Mouse (Mus musculus): Measurements from ENCODE around the gene Mthfr. TPM values are rescaled to one million over a fixed set of nuclear protein-coding genes. Genes with fewer than 3 reads are reported as not detected.
A peak's percentile ranks its signal among the peaks of the same experiment; 100 is the strongest.
"Not testable (repeated sequence)": the region's sequence is repeated elsewhere in the genome, so short reads cannot be mapped to it uniquely, and the experiment has no call there.

Mthfr gene
- polyA plus RNA-seq, 1 experiment from 2014 or later, result 11.2 TPM

DNA sequence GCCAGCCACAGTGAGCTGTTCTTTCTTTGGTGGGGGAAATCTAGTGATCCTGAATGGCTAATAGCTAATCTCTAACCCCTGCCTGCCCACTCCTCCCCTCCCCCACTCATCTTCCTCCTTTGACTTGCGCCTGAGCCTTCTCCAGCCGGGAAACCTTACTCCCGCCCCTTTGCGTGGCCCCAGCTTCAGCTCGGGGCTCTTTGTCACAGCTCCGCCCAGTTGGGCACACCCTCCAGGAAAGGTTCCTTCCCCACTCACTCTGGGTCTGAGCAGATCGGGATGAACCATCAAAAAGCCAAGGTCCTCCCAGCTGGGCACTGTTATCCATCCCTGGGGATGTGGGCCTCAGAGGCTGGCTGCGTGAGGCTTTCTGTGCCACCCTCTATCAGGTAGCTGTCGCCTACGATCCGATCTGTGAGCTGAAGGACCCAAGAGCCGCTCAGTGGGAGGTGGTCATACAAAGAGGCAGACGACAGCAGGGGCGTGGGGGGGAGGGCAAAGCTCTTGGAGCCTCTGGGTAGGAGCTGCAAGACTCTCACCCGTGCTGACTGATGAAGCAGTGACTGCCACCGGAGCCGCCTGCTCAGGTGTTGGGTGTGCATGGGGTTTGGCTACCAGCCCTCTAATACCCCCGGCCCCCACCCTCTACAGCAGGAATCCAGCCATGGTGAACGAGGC, 2.2 kb downstream of the Mthfr start:
- ATAC-seq (replicated peaks; ENCODE audit: insufficient number of reproducible peaks, insufficient read depth, low FRiP score, low read depth), result peak; percentile 27; the same call in 1 of the 2 replicates
- Histone ChIP-seq H3K4me3 (peak overlapping the region; percentile 81), H3K9me3 (replicated peaks) (no peaks in the 10 kb centered on the region), H3K36me3 (peaks cover 15% of the 10 kb centered on the region), H3K4me2 (peak overlapping the region; percentile 85), H3K27ac (peak overlapping the region; percentile 83), H3K27me3 (no peaks in the 10 kb centered on the region), H3K9ac (peak overlapping the region; percentile 57), H3K4me1 (replicated peaks) (peaks cover 53% of the 10 kb centered on the region)
- under 1% methylated on average over 19 of the region's 19 CpGs for WGBS

GRCm38 (mm10) chr4:148041611-148042191, 2.8 kb downstream of the Mthfr start:
- Histone ChIP-seq H3K9me3 (replicated peaks) (no peaks in the 10 kb centered on the region), H3K27ac (peak overlapping the region; percentile 83), H3K4me1 (replicated peaks) (peaks cover 56% of the 10 kb centered on the region), H3K4me2 (peak overlapping the region; percentile 85), H3K4me3 (peak overlapping the region; percentile 81), H3K36me3 (peaks cover 15% of the 10 kb centered on the region), H3K9ac (peak overlapping the region; percentile 57), H3K27me3 (no peaks in the 10 kb centered on the region)
- no peak for ATAC-seq (replicated peaks; ENCODE audit: insufficient number of reproducible peaks, insufficient read depth, low FRiP score, low read depth)
- 3% methylated on average over 16 of the region's 16 CpGs for WGBS

DNA sequence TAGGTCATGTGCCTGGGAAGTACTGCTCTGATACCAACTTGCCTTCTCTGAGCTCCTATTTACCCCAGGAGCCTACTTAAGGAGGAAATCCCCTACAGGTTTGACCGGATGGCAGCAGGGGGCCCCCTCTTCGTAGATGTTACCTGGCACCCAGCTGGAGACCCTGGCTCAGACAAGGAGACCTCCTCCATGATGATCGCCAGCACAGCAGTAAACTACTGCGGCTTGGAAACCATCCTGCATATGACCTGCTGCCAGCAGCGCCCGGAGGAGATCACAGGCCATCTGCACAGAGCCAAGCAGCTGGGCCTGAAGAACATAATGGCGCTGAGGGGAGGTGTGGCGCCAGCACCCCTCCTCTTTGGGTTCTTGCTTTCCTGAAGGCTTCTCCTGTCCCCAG, 4.5 kb downstream of the Mthfr start:
- not testable (repeated sequence) for ATAC-seq (replicated peaks; ENCODE audit: insufficient number of reproducible peaks, insufficient read depth, low FRiP score, low read depth); H3K4me2 ChIP-seq
- peaks cover 23% of the 10 kb centered on the region for H3K36me3 ChIP-seq

DNA sequence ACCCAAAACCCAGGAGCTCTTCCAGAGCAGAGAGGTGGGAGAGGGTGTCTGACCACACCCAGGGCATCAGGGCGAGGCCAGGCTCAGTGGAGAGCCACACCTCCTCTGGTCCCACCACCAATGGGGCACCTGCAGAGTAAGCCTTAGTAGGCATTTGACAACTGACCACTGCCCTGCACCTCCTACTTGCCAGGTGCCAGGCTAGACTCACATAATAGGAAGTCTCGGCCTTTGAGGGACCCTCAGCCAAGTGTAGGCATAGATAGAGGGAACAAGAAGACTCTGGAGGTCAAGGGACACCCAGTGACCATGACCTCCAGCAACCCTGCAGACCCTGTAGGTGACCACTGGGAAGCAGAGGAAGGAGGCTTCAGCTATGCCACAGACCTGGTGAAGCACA, 5.2 kb downstream of the Mthfr start:
- no peak overlapping the region for H3K4me3 ChIP-seq
- peaks cover 31% of the 10 kb centered on the region for H3K36me3 ChIP-seq
- no peak overlapping the region for H3K4me2 ChIP-seq
- ATAC-seq (replicated peaks; ENCODE audit: insufficient number of reproducible peaks, insufficient read depth, low FRiP score, low read depth), result no peak
- no peak overlapping the region for H3K9ac ChIP-seq
- WGBS, result 88% methylated on average over 2 of the region's 2 CpGs
- H3K27ac ChIP-seq, result no peak overlapping the region
- peaks cover 46% of the 10 kb centered on the region for H3K4me1 ChIP-seq (replicated peaks)
- no peaks in the 10 kb centered on the region for H3K27me3 ChIP-seq
- no peaks in the 10 kb centered on the region for H3K9me3 ChIP-seq (replicated peaks)

More for the DNA sequence above, 4.5 kb downstream of the Mthfr start:
- H3K4me1 ChIP-seq (replicated peaks), result peaks cover 46% of the 10 kb centered on the region
- not testable (repeated sequence) for H3K4me3 ChIP-seq; H3K9ac ChIP-seq; H3K9me3 ChIP-seq (replicated peaks); H3K27ac ChIP-seq; H3K27me3 ChIP-seq
- WGBS, result 86% methylated on average over 8 of the region's 8 CpGs

DNA sequence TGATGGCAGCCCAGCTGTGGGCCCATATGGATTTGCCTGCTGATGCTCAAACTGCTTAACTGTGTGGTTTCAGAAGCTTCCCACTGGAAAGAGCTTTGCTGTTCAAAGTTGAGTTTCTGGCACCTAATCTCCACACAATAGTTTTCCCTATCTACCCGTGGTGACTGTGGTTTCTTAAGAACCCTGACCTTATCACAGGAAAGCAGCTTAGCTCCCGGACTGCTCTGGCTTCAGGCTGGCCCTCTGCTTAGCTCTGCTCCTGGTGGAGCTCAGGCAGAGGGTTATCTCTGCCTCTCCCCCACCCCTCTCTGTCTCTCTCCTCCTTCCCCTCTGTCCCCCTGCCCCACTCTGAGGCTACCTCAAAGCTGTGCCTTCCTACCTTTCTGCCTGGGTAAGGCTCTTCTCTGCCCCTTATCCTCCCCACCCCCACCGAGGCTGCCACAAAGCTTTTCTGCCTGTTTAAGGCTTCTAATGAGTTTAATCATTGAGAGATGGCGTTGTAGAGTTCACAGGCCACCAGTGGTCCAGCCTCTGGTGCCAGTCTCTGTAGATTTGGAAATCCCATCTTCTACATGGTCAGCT, 7.7 kb downstream of the Mthfr start:
- Histone ChIP-seq H3K27ac (no peak overlapping the region), H3K9ac (no peak overlapping the region), H3K27me3 (no peaks in the 10 kb centered on the region), H3K4me3 (no peak overlapping the region), H3K4me2 (no peak overlapping the region), H3K9me3 (replicated peaks) (no peaks in the 10 kb centered on the region), H3K4me1 (replicated peaks) (peaks cover 25% of the 10 kb centered on the region), H3K36me3 (peaks cover 52% of the 10 kb centered on the region)
- no peak for ATAC-seq (replicated peaks; ENCODE audit: insufficient number of reproducible peaks, insufficient read depth, low FRiP score, low read depth)
- WGBS, result 51% methylated on average over 4 of the region's 4 CpGs

DNA sequence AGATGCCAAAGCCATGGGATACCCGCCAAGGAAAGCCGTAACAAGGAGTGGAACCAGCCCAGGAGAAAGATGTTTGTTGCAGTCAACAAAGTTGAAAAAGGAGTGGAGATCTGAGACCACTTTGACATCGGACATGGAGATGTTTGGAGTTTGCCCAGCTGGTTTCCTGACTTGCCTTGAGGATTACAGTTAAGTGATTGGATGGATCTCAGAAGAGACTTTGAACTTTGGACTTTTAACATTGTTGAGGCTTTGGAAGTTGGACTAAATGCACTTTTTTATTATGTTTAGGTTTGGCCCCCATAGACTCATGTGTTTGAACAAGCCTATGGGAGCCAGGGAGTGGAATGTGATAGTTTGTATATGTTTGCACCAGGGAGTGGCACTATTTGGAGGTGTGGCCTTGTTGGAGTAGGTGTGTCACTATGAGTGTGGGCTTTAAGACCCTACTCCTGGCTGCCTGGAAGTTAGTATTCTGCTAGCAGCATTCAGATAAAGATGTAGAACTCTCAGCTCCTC, 11.6 kb downstream of the Mthfr start:
- H3K4me3 ChIP-seq; ATAC-seq (replicated peaks; ENCODE audit: insufficient number of reproducible peaks, insufficient read depth, low FRiP score, low read depth); H3K27me3 ChIP-seq; H3K9ac ChIP-seq; H3K4me1 ChIP-seq (replicated peaks); H3K4me2 ChIP-seq; H3K27ac ChIP-seq; H3K9me3 ChIP-seq (replicated peaks): not testable (repeated sequence)
- WGBS, result 90% methylated on average over 3 of the region's 3 CpGs
- peaks cover 70% of the 10 kb centered on the region for H3K36me3 ChIP-seq

DNA sequence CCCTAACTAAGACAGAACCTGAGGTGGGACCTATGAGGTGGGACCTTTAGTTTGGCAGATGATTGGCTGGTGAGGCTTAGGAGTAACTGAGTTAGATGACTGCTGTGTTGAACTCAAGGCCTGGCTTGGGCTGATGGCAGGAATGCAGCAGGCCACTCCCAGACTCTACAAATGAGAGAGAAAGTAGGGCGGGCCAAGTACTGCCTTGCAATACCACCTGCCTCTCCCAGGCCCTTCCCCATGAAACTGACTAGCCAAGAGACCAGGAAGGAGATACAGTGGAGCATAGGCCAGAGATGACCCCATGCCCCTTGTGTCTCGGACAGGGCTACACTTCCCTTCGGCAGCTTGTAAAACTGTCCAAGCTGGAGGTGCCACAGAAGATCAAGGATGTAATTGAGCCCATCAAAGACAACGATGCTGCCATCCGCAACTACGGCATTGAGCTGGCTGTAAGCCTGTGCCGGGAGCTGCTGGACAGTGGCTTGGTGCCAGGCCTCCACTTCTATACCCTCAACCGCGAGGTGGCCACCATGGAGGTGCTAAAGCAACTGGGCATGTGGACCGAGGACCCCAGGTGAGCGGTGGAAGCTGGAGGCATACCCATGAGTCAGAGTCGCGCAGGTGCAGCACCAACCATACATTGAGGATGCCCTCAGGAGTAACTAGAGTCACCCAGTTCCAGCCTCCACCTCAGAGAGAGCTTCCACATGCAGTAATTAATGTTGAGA, 12.3 kb downstream of the Mthfr start:
- no peak for ATAC-seq (replicated peaks; ENCODE audit: insufficient number of reproducible peaks, insufficient read depth, low FRiP score, low read depth)
- H3K4me1 ChIP-seq (replicated peaks), result peaks cover 6% of the 10 kb centered on the region; the same call in 1 of the 2 replicates
- H3K4me2 ChIP-seq, result no peak overlapping the region
- no peak overlapping the region for H3K27ac ChIP-seq
- no peak overlapping the region for H3K4me3 ChIP-seq
- no peaks in the 10 kb centered on the region for H3K27me3 ChIP-seq
- 90% methylated on average over 13 of the region's 13 CpGs for WGBS
- no peaks in the 10 kb centered on the region for H3K9me3 ChIP-seq (replicated peaks)
- no peak overlapping the region for H3K9ac ChIP-seq
- peaks cover 77% of the 10 kb centered on the region for H3K36me3 ChIP-seq

GRCm38 (mm10) chr4:148051886-148052285, 13.0 kb downstream of the Mthfr start:
- Histone ChIP-seq H3K4me1 (replicated peaks) (peaks cover 7% of the 10 kb centered on the region; the same call in 1 of the 2 replicates), H3K4me2 (no peak overlapping the region), H3K4me3 (no peak overlapping the region), H3K9ac (no peak overlapping the region), H3K36me3 (peaks cover 82% of the 10 kb centered on the region), H3K9me3 (replicated peaks) (no peaks in the 10 kb centered on the region), H3K27me3 (no peaks in the 10 kb centered on the region), H3K27ac (no peak overlapping the region)
- no peak for ATAC-seq (replicated peaks; ENCODE audit: insufficient number of reproducible peaks, insufficient read depth, low FRiP score, low read depth)
- 96% methylated on average over 11 of the region's 11 CpGs for WGBS

- Histone ChIP-seq H3K36me3 (peaks cover 87% of the 10 kb centered on the region), H3K9ac (no peak overlapping the region), H3K4me3 (no peak overlapping the region), H3K4me2 (no peak overlapping the region), H3K9me3 (replicated peaks) (no peaks in the 10 kb centered on the region), H3K27ac (no peak overlapping the region), H3K4me1 (replicated peaks) (peaks cover 12% of the 10 kb centered on the region), H3K27me3 (no peaks in the 10 kb centered on the region)
- WGBS, result 64% methylated on average over 2 of the region's 2 CpGs
- ATAC-seq (replicated peaks; ENCODE audit: insufficient number of reproducible peaks, insufficient read depth, low FRiP score, low read depth), result 0 out of 2 replicates have a peak, but pooled peaks have one; percentile 12
Measured at GRCm38 (mm10) chr4:148052976-148053375, 14.1 kb downstream of the Mthfr start.

DNA sequence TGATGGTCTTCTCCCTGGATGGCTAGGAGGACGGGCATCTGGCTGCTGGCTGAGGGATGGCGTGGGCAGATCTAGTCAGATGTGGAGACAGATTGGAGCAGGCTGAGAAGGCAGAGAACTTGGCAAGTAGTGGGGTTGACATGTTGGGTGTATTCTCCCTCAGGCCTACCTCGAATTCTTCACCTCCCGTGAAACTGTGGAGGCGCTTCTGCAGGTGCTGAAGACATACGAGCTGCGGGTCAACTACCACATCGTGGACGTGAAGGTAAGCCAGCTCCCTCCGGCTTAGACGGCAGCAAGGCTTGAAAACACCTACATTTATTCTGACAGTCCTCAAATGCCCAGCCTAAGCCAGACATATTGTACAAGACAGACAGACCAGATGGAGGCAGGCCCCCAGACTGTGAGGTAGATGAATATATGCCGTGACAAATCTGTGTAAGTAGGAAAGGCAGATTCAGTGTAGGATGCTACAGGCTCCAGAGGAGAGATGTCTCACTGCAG, 14.6 kb downstream of the Mthfr start:
- H3K9ac ChIP-seq, result no peak overlapping the region
- H3K36me3 ChIP-seq, result peaks cover 82% of the 10 kb centered on the region
- H3K4me1 ChIP-seq (replicated peaks), result peaks cover 12% of the 10 kb centered on the region
- H3K27me3 ChIP-seq, result no peaks in the 10 kb centered on the region
- no peak for ATAC-seq (replicated peaks; ENCODE audit: insufficient number of reproducible peaks, insufficient read depth, low FRiP score, low read depth)
- no peak overlapping the region for H3K4me3 ChIP-seq
- H3K9me3 ChIP-seq (replicated peaks), result no peaks in the 10 kb centered on the region
- 92% methylated on average over 12 of the region's 12 CpGs for WGBS
- no peak overlapping the region for H3K27ac ChIP-seq
- H3K4me2 ChIP-seq, result no peak overlapping the region
